Mouse (Mus musculus) cortical plate, adult 2 months (tissue): ENCODE results near the gene Baat. TPM values are rescaled to one million over a fixed set of nuclear protein-coding genes. Genes with fewer than 3 reads are reported as not detected.
"Not testable (repeated sequence)": the region's sequence is repeated elsewhere in the genome, so short reads cannot be mapped to it uniquely, and the experiment has no call there.

Experiments used
- H3K27ac ChIP-seq: fragments of 200-500 bp; 2 replicates; pipeline ENCODE4 v1.5.1; 2012; ENCODE audit warnings: low read length, control low read depth, inconsistent platforms; ENCODE audit not compliant: insufficient read depth
- H3K4me1 ChIP-seq: fragments of 200-500 bp; 2 replicates; pipeline ENCODE4 v1.6.1; 2011; ENCODE audit warnings: low read length; ENCODE audit not compliant: control insufficient read depth, insufficient read depth
- H3K4me3 ChIP-seq: fragments of 200-500 bp; 2 replicates; pipeline ENCODE4 v1.5.1; 2011; ENCODE audit warnings: mild to moderate bottlenecking, low read length, control low read depth; ENCODE audit not compliant: insufficient read depth
- CTCF ChIP-seq: fragments of 200-500 bp; IDR thresholded peaks from 2 replicates; pipeline ENCODE4 v1.5.1; 2011; ENCODE audit warnings: mild to moderate bottlenecking, control low read depth, low read length; ENCODE audit not compliant: insufficient read depth; ENCODE audit errors: extremely low read depth
- POLR2A ChIP-seq: fragments of 200-500 bp; IDR thresholded peaks from 2 replicates; pipeline ENCODE4 v1.6.1; 2011; ENCODE audit warnings: mild to moderate bottlenecking, low read length, control low read depth; ENCODE audit not compliant: insufficient read depth; ENCODE audit errors: extremely low read depth
- polyA plus RNA-seq: library from polyadenylated mRNA; depleted of rRNA; stranded (reverse); fragments of >200 nt; gene quantifications from 2 replicates; pipeline ENCODE4 v1.2.3, GENCODE M21; 2012

The Baat gene
- polyA plus RNA-seq, 1 experiment = 0.23 TPM

DNA sequence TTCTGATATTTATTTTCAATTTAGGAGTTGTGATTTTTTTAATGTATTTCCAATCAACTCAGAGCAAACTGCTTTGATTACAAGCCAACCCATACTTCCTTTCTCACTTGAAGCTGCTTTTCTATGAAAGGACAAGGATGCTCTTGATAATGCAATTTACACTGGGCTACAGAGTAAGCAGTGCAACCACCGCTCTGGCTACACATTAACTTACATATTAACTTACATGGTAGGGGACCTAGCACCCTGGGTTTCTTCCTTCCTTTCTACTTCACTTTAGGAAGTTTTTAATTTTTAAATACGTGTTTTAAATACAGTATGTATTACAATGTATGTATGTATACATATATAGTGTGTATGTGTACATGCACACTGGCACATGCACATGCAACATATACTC, 2.8 kb upstream of the Baat start:
- no peak overlapping the region for H3K4me3 ChIP-seq
- TF ChIP-seq POLR2A = no peak
- TF ChIP-seq CTCF = no peak
- no peak overlapping the region for H3K27ac ChIP-seq
- H3K4me1 ChIP-seq = no peaks in the 10 kb centered on the region

GRCm38 (mm10) chr4:49503563-49503962, 2.8 kb downstream of the Baat start:
- no peak overlapping the region for H3K4me3 ChIP-seq
- H3K4me1 ChIP-seq = no peaks in the 10 kb centered on the region
- H3K27ac ChIP-seq = no peak overlapping the region
- TF ChIP-seq CTCF = no peak
- no peak for TF ChIP-seq POLR2A

GRCm38 (mm10) chr4:49485934-49486650, 20.3 kb downstream of the Baat start:
- not testable (repeated sequence) for H3K4me1 ChIP-seq, H3K27ac ChIP-seq, H3K4me3 ChIP-seq

GRCm38 (mm10) chr4:49485442-49485841, 20.9 kb downstream of the Baat start:
- Histone ChIP-seq H3K27ac (no peak overlapping the region), H3K4me3 (no peak overlapping the region), H3K4me1 (no peaks in the 10 kb centered on the region)
- TF ChIP-seq CTCF (no peak), POLR2A (no peak)

DNA sequence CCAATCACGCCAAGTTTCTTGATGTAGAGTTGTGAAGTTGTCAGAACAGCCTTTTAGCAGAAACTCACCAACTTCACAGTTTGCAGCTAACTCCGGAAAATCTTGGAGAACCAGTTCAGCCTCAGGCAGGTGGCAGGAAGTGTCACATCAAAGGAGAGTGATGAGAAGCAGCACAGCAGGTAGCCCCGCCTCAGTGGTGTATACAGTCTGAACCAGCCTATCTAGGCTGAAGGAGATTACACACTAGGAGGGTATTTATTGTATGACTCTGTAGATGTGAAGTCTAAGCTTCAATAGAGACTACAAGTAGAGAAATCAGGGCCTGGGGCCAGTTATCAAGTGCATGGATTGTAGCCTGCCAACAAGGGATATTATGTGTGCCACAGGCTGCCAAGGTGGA, 25.5 kb downstream of the Baat start:
- Histone ChIP-seq H3K4me1 (no peaks in the 10 kb centered on the region), H3K27ac (no peak overlapping the region), H3K4me3 (no peak overlapping the region)
- TF ChIP-seq POLR2A (no peak), CTCF (no peak)

- no peak overlapping the region for H3K27ac ChIP-seq
- no peak overlapping the region for H3K4me3 ChIP-seq
- H3K4me1 ChIP-seq = no peaks in the 10 kb centered on the region
- no peak for TF ChIP-seq POLR2A
- TF ChIP-seq CTCF = no peak
Measured at GRCm38 (mm10) chr4:49480104-49480760, 26.1 kb downstream of the Baat start.

DNA sequence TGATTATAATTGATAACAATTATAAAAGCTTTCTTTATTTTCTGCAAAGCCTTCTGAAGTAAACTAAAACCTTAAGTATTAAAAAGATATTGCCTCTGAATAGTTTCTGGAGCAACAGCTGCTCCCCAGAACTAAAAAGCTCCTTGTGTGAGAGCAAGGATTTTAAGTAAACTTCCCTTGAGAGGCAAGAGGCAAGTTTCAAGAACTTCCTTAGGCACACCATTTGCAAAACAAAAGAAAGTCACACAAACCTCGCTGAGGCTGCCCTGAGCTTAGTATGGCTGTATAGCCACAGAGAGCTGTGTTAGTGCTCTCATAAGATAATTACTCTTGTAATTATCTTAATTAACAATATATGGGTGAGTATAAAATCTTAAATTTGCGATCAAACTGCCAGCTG, 27.3 kb downstream of the Baat start:
- not testable (repeated sequence) for H3K27ac ChIP-seq, H3K4me1 ChIP-seq, H3K4me3 ChIP-seq

GRCm38 (mm10) chr4:49478118-49478877, 28.1 kb downstream of the Baat start:
- H3K4me1 ChIP-seq = no peaks in the 10 kb centered on the region
- H3K27ac ChIP-seq = no peak overlapping the region
- H3K4me3 ChIP-seq = no peak overlapping the region
- TF ChIP-seq CTCF = no peak
- TF ChIP-seq POLR2A = no peak

- H3K4me1 ChIP-seq = no peaks in the 10 kb centered on the region
- no peak for TF ChIP-seq CTCF
- no peak for TF ChIP-seq POLR2A
- no peak overlapping the region for H3K4me3 ChIP-seq
- H3K27ac ChIP-seq = no peak overlapping the region
Measured at GRCm38 (mm10) chr4:49474583-49474982, 31.8 kb downstream of the Baat start.
